Mouse (Mus musculus): Measurements from ENCODE around the gene Fras1.

Gene Fras1

GRCm38 (mm10) chr5:96677498-96677897, 303.7 kb downstream of the Fras1 start:
- in situ Hi-C loops (cut with MboI, MseI) = no loop called here

- in situ Hi-C loops (cut with MboI, MseI) = no loop called here
Observed at GRCm38 (mm10) chr5:96681085-96681484, 307.3 kb downstream of the Fras1 start.

DNA sequence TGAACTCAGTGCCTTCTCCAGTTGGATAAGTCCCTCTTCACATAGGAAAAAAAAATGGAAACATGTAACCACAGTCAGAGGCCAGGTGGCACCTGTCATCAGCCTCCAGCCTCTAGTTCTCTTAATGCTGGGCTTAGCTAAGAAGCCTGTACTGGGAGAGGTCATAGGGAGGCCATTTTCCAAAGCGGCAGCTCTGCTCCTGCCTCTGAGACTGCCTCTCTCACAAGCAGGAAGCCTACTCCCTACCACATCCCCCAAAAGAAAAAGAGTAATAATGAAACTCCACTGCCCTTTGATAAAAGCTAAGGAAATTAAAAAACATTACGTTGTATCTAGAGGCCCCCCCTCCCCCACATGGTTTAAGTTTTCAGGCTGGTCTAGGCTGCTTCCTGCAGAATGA, 309.0 kb downstream of the Fras1 start:
- in situ Hi-C loops (cut with MboI, MseI) = no loop called here

DNA sequence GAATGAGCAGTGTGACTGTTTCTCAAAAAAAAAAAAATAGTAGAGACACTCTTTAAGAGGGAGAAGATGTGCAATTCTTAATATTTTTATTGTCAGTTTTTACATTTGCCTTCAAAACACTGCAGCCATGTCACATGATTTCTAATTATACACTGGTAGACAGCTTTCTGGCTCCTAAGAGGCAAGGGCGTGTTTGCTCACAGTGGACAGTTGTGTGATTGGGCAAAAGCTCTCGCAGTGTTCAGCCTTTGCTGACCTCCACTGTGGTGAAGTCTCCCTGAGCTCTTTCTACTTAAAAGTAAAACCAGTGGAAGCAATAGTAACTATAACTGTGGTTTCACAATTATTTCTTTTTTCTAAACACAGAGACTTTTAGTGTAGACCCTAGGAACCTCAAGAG, 315.1 kb downstream of the Fras1 start:
- in situ Hi-C loops (cut with MboI, MseI) = no loop called here

GRCm38 (mm10) chr5:96698972-96699371, 325.2 kb downstream of the Fras1 start:
- in situ Hi-C loops (cut with MboI, MseI) = no loop called here

DNA sequence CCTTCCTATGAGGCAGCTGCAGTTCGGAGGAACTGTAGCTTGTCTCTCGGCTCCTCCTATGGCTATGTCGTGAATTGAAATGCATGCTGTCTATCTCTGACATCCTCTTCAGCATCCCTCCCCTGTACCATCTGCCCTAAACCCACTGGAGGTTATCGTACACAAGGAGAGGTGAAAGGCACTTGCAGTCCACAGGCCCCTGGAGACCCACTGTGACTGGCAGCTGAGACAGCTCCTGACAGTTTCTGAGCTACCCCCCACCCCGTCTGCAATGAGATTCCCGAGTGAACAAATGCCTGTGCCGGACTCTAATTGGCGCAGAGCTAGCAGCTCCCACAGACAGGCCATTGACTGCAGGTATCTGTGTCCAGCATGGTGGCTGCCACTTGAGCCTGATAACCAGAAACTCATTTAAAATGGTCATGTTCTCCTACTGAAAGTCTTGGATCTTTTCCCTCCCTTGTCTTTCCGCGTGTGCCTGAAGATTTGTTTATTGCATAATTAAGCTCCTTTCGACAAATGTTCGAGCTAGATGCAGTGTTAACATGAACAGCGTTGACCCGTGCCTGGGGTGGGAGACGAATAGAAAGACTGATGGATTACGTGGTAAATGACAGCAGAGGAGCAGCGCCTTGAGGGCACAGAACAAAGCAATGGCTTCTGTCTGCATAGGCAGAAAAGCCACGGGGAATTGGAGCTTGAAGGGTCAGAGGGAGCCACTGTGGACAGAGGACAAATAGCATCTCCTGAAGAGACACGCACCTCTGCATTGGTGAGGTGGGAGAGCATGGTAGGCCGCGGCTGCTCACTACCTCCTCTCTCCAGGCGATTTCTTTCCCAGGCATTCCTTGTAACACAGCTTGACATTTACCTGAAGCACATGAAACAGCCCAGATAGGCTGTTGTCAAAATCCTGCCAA, 329.2 kb downstream of the Fras1 start:
- in situ Hi-C loops (cut with MboI, MseI) = no loop called here

DNA sequence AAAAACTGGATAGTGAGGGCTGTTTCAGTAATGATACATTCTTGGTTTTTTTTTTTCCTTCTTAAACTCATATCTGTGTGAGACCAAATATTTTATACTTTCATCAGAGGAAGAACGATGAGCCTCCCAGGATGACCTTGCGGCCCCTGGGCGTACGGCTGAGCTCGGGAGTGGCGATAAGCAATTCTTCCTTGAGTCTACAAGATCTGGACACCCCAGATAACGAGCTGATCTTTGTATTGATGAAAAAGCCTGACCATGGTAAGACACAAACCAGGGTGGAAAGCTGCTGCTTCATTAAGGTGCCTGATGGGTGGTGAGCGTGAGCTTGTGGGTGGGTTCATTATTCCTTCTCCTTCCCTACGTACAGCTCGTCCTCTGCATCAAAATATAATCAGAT, 334.8 kb downstream of the Fras1 start:
- in situ Hi-C loops (cut with MboI, MseI) = no loop called here

- in situ Hi-C loops (cut with MboI, MseI) = no loop called here
Observed at GRCm38 (mm10) chr5:96712089-96712684, 338.4 kb downstream of the Fras1 start.

DNA sequence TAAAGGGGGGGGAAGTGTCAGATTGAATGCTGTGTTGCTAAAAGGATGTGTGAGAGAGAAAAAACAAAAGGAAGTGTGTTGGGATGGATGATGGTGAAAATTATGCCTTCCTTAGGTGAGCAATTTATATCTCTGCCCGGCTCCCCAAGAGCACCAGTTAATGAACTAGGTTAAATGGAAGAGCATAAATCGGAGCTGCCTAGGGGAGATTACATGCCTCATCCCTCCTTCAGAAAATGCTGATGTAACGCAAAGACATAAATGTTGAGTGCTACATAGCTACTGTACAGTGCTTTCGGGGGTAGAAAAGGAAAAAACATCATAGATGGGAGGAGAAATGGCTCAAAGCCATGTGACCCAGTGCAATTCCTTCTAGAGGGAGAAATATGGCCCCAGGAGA, 339.0 kb downstream of the Fras1 start:
- in situ Hi-C loops (cut with MboI, MseI) = no loop called here

DNA sequence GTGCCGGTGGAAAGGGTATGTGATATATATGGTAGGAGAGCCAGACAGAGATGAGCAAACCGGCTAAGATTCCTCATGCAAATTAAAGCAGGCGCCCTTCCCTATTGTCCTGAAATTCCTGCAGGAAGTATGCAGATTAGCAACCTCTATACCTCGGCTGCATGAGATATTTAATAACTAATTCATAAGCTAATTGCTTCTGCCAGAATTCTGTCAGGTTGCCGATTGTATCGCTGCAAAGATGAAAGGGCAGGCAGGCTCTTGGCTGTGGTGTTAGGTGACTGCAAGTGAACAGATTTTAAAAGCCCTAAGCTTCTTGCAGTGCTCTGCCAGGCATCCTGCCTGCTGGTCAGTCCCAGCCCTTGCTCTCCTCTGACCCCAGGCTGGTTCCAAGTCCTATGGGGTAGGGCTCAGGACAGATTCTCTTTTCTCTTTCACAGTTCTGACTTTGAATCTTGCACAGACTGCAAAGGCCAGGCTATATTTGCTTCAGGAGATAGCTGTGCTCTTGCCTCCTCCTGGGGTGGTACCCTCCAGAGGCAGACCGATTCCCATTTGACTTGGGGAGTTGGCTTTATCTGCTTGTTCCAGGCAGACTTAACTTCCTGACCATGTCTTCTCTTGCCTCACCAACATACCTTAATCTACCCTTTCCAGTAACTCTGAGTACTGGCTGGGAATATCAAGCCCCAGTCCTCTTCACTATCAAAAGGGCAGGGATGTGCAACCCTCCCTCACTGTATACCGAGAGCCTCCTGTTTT, 342.7 kb downstream of the Fras1 start:
- in situ Hi-C loops (cut with MboI, MseI) = no loop called here

GRCm38 (mm10) chr5:96717690-96718089, 343.9 kb downstream of the Fras1 start:
- in situ Hi-C loops (cut with MboI, MseI) = no loop called here

GRCm38 (mm10) chr5:96718601-96719000, 344.8 kb downstream of the Fras1 start:
- in situ Hi-C loops (cut with MboI, MseI) = no loop called here

GRCm38 (mm10) chr5:96719221-96719620, 345.5 kb downstream of the Fras1 start:
- in situ Hi-C loops (cut with MboI, MseI) = no loop called here

GRCm38 (mm10) chr5:96722690-96723089, 348.9 kb downstream of the Fras1 start:
- in situ Hi-C loops (cut with MboI, MseI) = no loop called here

GRCm38 (mm10) chr5:96739138-96739878, 365.6 kb downstream of the Fras1 start:
- in situ Hi-C loops (cut with MboI, MseI) = no loop called here

DNA sequence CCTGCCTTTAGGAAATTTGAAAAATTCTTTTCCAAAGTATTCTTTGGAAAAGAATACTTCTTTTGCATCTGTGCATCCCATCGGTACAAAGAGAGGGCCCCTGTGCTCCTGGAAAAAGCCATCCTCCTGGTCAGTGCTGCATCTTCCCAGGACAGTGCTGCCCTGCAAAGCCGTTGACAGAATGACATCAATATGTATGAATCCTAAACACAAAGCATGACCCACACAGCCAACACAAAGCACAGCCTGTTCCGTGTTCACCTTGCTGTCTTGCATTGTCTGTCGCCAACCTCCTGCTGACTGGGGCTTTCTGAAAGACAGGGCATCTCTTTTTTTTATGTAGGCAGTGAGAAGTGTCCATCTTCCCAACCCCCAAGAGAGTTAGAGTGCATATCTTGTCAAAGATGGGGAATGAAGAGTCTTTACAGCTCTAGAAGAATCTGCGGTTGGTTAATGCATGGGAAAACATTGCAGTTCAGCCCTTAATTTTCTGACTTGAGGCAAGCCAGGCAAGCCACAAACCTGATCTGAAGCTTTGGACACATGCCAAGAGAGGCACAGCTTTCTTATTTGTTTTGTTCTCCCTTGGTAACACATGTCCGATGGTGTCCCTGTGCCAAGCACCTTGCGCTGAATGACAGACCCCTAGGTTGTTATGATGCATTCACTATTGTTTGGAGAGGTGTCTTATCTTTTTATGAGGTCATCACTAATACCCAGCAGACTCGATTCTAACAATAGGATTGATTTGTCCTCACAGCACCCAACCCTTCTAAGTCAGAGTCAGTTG, 373.6 kb downstream of the Fras1 start:
- in situ Hi-C loops (cut with MboI, MseI) = no loop called here

DNA sequence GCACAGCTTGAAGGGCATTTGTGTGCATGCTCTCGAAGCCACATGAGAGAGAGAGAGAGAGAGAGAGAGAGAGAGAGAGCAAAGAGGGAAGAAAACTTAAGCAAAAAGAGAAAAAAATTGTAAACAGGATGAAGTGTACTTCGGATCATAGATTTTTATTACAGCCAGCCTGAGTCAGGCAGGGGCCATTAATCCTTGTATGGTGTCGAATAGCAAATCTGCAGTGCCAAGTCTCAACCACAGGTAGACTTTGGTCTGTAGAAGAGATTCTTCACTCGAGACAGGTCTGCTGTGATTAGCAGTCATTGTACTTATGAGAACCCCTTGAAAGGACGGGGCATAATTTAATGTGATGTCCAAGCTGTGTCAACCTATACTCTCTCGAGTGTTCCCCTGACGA, 383.9 kb downstream of the Fras1 start:
- in situ Hi-C loops (cut with MboI, MseI) = no loop called here

DNA sequence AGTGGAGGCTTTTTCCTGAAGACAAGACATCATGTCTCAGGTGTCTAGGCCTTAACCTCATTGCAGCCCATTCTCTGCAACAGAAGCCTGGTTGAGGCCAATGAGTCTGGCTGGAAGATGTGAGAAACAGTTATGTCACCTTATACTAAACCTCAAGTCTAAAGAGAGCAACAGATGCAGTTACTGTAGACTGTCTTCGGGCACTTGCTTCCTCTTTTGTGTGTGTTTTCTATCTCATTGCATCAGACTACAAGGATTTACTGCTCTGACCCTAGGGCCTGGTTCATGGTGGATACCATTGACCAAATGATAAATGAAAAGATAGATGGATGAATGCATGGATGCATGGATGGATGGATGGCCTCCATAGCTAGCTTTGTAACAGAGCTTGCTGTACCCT, 388.3 kb downstream of the Fras1 start:
- in situ Hi-C loops (cut with MboI, MseI) = no loop called here

GRCm38 (mm10) chr5:96768846-96769471, 395.2 kb downstream of the Fras1 start:
- in situ Hi-C loops (cut with MboI, MseI) = loop anchor here (5.0 kb wide), 2 partner anchors 497 to 502 kb away; no protein-coding TSS in a partner anchor

Measured in T-helper 17 cell (primary cell).